In genomic region chr4:43506536-43507185, GRCm38 (mm10) we compare ENCODE assay signal across 9 mouse cellular contexts. TPM values are rescaled to one million over a fixed set of nuclear protein-coding genes. Genes with fewer than 3 reads are reported as not detected.
DNase-seq lines count a peak whose midpoint lies in the region; ATAC-seq and TF ChIP-seq lines count a peak whose summit lies in the region.
"Had no signal": no experiment of that assay in that cellular context is flagged by ENCODE, and none has a peak within 500 bp of the region (broad histone marks: within the 10 kb centered on the region; RNA-seq: fewer than 3 reads in every experiment).

Gene Car9 (plus strand): TSS chr4:43506966.

- H3K36me3 ChIP-seq in forebrain, embryonic 10.5 days (replicated peaks) = no peaks in the 10 kb centered on the region
- no peaks in the 10 kb centered on the region for H3K36me3 ChIP-seq in forebrain, postnatal 0 days (ENCODE audit: insufficient read depth)
- H3K36me3 ChIP-seq in midbrain, embryonic 13.5 days = no peaks in the 10 kb centered on the region
- no peaks in the 10 kb centered on the region for H3K36me3 ChIP-seq in midbrain, embryonic 10.5 days
- no peaks in the 10 kb centered on the region for H3K36me3 ChIP-seq in hindbrain, embryonic 14.5 days (replicated peaks; ENCODE audit: control insufficient read depth, insufficient read depth)
- H3K36me3 ChIP-seq in stomach, embryonic 15.5 days = no peaks in the 10 kb centered on the region

- peak within 1 kb of the TSS; percentile 55; the same call in 1 of the 2 replicates for H3K4me3 ChIP-seq in forebrain, embryonic 10.5 days
- H3K4me3 ChIP-seq in forebrain, postnatal 0 days (ENCODE audit: low read depth, low read length) = no peak within 1 kb of the TSS
- no peak within 1 kb of the TSS for H3K4me3 ChIP-seq in midbrain, embryonic 13.5 days (replicated peaks)
- H3K4me3 ChIP-seq in midbrain, embryonic 10.5 days = no peak within 1 kb of the TSS
- H3K4me3 ChIP-seq in hindbrain, embryonic 14.5 days (replicated peaks; ENCODE audit: low read length) = no peak within 1 kb of the TSS
- H3K4me3 ChIP-seq in stomach, embryonic 15.5 days (replicated peaks) = peak within 1 kb of the TSS; percentile 50

- no peak for ATAC-seq in forebrain, postnatal 0 days
- peak; percentile 37; the same call in 1 of the 2 replicates for ATAC-seq in midbrain, embryonic 13.5 days
- 0 out of 2 replicates have a peak, but pooled peaks have one; percentile 37 for ATAC-seq in hindbrain, embryonic 14.5 days (ENCODE audit: low FRiP score)
- ATAC-seq in stomach, embryonic 15.5 days (ENCODE audit: insufficient read depth, low FRiP score, low read depth) = peak; percentile 33; the same call in 1 of the 2 replicates

- TF ChIP-seq CTCF in forebrain, postnatal 0 days (IDR thresholded peaks at IDR 0.05; ENCODE audit: low read depth) = no peak

- 56% methylated on average over 9 of the region's 9 CpGs for WGBS in forebrain, embryonic 10.5 days
- WGBS in forebrain, postnatal 0 days = 50% methylated on average over 9 of the region's 9 CpGs
- WGBS in midbrain, embryonic 13.5 days = 56% methylated on average over 9 of the region's 9 CpGs
- WGBS in midbrain, embryonic 10.5 days = 58% methylated on average over 9 of the region's 9 CpGs
- WGBS in hindbrain, embryonic 14.5 days = 57% methylated on average over 9 of the region's 9 CpGs
- 47% methylated on average over 9 of the region's 9 CpGs for WGBS in stomach, embryonic 15.5 days

- peaks cover 40% of the 10 kb centered on the region for H3K4me1 ChIP-seq in forebrain, embryonic 10.5 days
- 0 out of 2 replicates have a peak, but pooled peaks cover 2% of the 10 kb centered on the region for H3K4me1 ChIP-seq in forebrain, postnatal 0 days (ENCODE audit: insufficient read depth)
- H3K4me1 ChIP-seq in midbrain, embryonic 13.5 days (replicated peaks) = peaks cover 16% of the 10 kb centered on the region
- H3K4me1 ChIP-seq in midbrain, embryonic 10.5 days = peaks cover 21% of the 10 kb centered on the region
- peaks cover 13% of the 10 kb centered on the region; the same call in 1 of the 2 replicates for H3K4me1 ChIP-seq in hindbrain, embryonic 14.5 days (replicated peaks; ENCODE audit: control insufficient read depth, insufficient read depth, low read length)
- peaks cover 19% of the 10 kb centered on the region for H3K4me1 ChIP-seq in stomach, embryonic 15.5 days

- peak; percentile 12 for DNase-seq in forebrain, embryonic 10.5 days (ENCODE audit: extremely low spot score, low spot score)
- DNase-seq in forebrain, postnatal 0 days = no peak
- no peak for DNase-seq in midbrain, embryonic 10.5 days (ENCODE audit: low spot score)
- DNase-seq in hindbrain, embryonic 14.5 days (ENCODE audit: low spot score) = no peak
- no peak for DNase-seq in urinary bladder, postnatal 25 days (ENCODE audit: low spot score)
- DNase-seq in T-cell, adult 2 months (ENCODE audit: low spot score) = no peak

- peaks cover 75% of the 10 kb centered on the region for H3K27me3 ChIP-seq in forebrain, embryonic 10.5 days (ENCODE audit: poor library complexity, severe bottlenecking)
- peaks cover 3% of the 10 kb centered on the region for H3K27me3 ChIP-seq in forebrain, postnatal 0 days (ENCODE audit: insufficient read depth, low read length)
- H3K27me3 ChIP-seq in midbrain, embryonic 13.5 days = peaks cover 30% of the 10 kb centered on the region
- peaks cover 58% of the 10 kb centered on the region for H3K27me3 ChIP-seq in midbrain, embryonic 10.5 days (ENCODE audit: low read depth, poor library complexity, severe bottlenecking)
- peaks cover 27% of the 10 kb centered on the region for H3K27me3 ChIP-seq in hindbrain, embryonic 14.5 days (ENCODE audit: control insufficient read depth, insufficient read depth, low read length)
- H3K27me3 ChIP-seq in stomach, embryonic 15.5 days (replicated peaks) = no peaks in the 10 kb centered on the region

- no peak within 1 kb of the TSS; the same call in 1 of the 2 replicates for H3K4me2 ChIP-seq in forebrain, postnatal 0 days (ENCODE audit: low read depth)
- peak within 1 kb of the TSS; percentile 52; the same call in 1 of the 2 replicates for H3K4me2 ChIP-seq in midbrain, embryonic 13.5 days (replicated peaks)
- H3K4me2 ChIP-seq in hindbrain, embryonic 14.5 days (replicated peaks) = peak within 1 kb of the TSS; percentile 54; the same call in 1 of the 2 replicates
- peak within 1 kb of the TSS; percentile 82 for H3K4me2 ChIP-seq in stomach, embryonic 15.5 days

- no peak within 1 kb of the TSS for H3K9ac ChIP-seq in forebrain, postnatal 0 days
- H3K9ac ChIP-seq in midbrain, embryonic 13.5 days (replicated peaks) = no peak within 1 kb of the TSS
- no peak within 1 kb of the TSS for H3K9ac ChIP-seq in hindbrain, embryonic 14.5 days
- H3K9ac ChIP-seq in stomach, embryonic 15.5 days = no peak within 1 kb of the TSS

- no peak within 1 kb of the TSS for H3K27ac ChIP-seq in forebrain, embryonic 10.5 days
- no peak within 1 kb of the TSS for H3K27ac ChIP-seq in forebrain, postnatal 0 days (ENCODE audit: low read depth, low read length)
- H3K27ac ChIP-seq in midbrain, embryonic 13.5 days = no peak within 1 kb of the TSS
- H3K27ac ChIP-seq in midbrain, embryonic 10.5 days (replicated peaks) = no peak within 1 kb of the TSS
- H3K27ac ChIP-seq in hindbrain, embryonic 14.5 days = no peak within 1 kb of the TSS
- peak within 1 kb of the TSS; percentile 57 for H3K27ac ChIP-seq in stomach, embryonic 15.5 days
- H3K27ac ChIP-seq: left cerebral cortex, adult 2 months had no signal

- H3K9me3 ChIP-seq in forebrain, embryonic 10.5 days = no peaks in the 10 kb centered on the region
- no peaks in the 10 kb centered on the region for H3K9me3 ChIP-seq in forebrain, postnatal 0 days (ENCODE audit: low read length)
- no peaks in the 10 kb centered on the region for H3K9me3 ChIP-seq in midbrain, embryonic 13.5 days
- H3K9me3 ChIP-seq in midbrain, embryonic 10.5 days (replicated peaks) = no peaks in the 10 kb centered on the region
- H3K9me3 ChIP-seq in hindbrain, embryonic 14.5 days (ENCODE audit: control insufficient read depth, low read length) = no peaks in the 10 kb centered on the region
- H3K9me3 ChIP-seq in stomach, embryonic 15.5 days = no peaks in the 10 kb centered on the region

RNA-seq across cellular contexts. Expression of gene Car9, which starts in this region (rescaled TPM):
- 0.60 and 1.1 TPM in 2 replicates for polyA plus RNA-seq in forebrain, embryonic 10.5 days (2016; fragmentation: Nextera tagmentation; extraction: Ambion mirVana)
- total RNA-seq in forebrain, postnatal 0 days (2014; rRNA removed) = 0.14 and 0.31 TPM in 2 replicates
- 0.65 and 0.70 TPM in 2 replicates for polyA plus RNA-seq in forebrain, postnatal 0 days (2015; fragmentation: Nextera tagmentation; extraction: Ambion mirVana)
- 0.19 and 0.27 TPM in 2 replicates for polyA plus RNA-seq in midbrain, embryonic 13.5 days (2015; fragmentation: Nextera tagmentation; extraction: Ambion mirVana)
- 0.67 and 0.69 TPM in 2 replicates for polyA plus RNA-seq in midbrain, embryonic 10.5 days (2016; fragmentation: Nextera tagmentation; extraction: Ambion mirVana)
- polyA plus RNA-seq in hindbrain, embryonic 14.5 days (2014; fragmentation: Nextera tagmentation; extraction: Ambion mirVana) = 0.16 and 0.26 TPM in 2 replicates
- polyA plus RNA-seq in stomach, embryonic 15.5 days (2015; fragmentation: Nextera tagmentation; extraction: Ambion mirVana) = 30.9 and 45.8 TPM in 2 replicates
- total RNA-seq: left cerebral cortex, adult 2 months had no signal

Comparison
In these comparisons a context has a peak if more than half of its experiments do, and no peak if none do; other contexts are left out.
1. RNA of gene Car9 (polyA plus RNA-seq): 30.9 to 45.8 TPM in stomach, embryonic 15.5 days; 0.60 to 1.1 TPM in forebrain, embryonic 10.5 days, 0.67 to 0.69 TPM in midbrain, embryonic 10.5 days, 0.65 to 0.70 TPM in forebrain, postnatal 0 days, 0.19 to 0.27 TPM in midbrain, embryonic 13.5 days and 0.16 to 0.26 TPM in hindbrain, embryonic 14.5 days; every median in the first group is over 10 times any median in the second.
2. H3K4me3 ChIP-seq: peak in forebrain, embryonic 10.5 days (single experiment) and stomach, embryonic 15.5 days (single experiment); none in forebrain, postnatal 0 days (single experiment), midbrain, embryonic 13.5 days (single experiment), midbrain, embryonic 10.5 days (single experiment) and hindbrain, embryonic 14.5 days (single experiment).
3. Peak in ATAC-seq and H3K4me2 ChIP-seq in midbrain, embryonic 13.5 days; RNA of the gene not detected or under 1 TPM.
4. Peak in ATAC-seq and H3K4me2 ChIP-seq in hindbrain, embryonic 14.5 days; RNA of the gene not detected or under 1 TPM.